Mouse (Mus musculus): ENCODE measurements around the gene Kitl.

GRCm38 (mm10) chr10:100015370-100016325 is at the start of gene Kitl:
- TF ChIP-seq POLR2A (IDR thresholded peaks at IDR 0.05; ENCODE audit: low read depth, low read length) (peak; percentile 94), CTCF (IDR thresholded peaks at IDR 0.05; ENCODE audit: extremely low read depth, insufficient read length, insufficient replicate concordance, low read depth, low read length) (no peak)

Data from small intestine, adult 2 months (tissue).